Mouse (Mus musculus): ENCODE measurements around the gene Kat6b. TPM values are rescaled to one million over a fixed set of nuclear protein-coding genes. Genes with fewer than 3 reads are reported as not detected.
"Not testable (repeated sequence)": the region's sequence is repeated elsewhere in the genome, so short reads cannot be mapped to it uniquely, and the experiment has no call there.

Gene Kat6b
- polyA plus RNA-seq, 1 experiment: 124 TPM

DNA sequence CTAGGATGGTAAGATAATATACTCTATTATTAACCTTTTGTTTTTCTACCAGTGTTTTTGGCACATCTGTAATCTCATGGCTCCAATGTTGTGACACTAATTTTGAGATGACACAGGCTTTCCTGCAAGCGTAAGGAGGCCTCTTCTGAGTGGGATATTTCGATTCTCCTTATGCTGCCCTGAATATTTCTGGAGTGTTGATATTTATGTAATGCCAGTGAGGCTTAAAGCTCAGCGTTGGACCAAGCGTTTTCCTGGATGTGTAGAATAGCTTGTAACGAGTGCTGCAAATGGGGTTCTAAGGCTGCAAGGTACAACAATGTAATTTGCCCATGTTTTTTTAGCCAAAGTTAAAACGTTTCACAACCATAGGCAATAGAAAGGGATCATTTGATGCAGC is 30.2 kb downstream of the Kat6b start:
- H3K4me1 ChIP-seq (ENCODE audit: control insufficient read depth, insufficient read depth, low read length): peaks cover 4% of the 10 kb centered on the region
- no peak overlapping the region for H3K4me3 ChIP-seq (ENCODE audit: insufficient read depth, low read depth, low read length)
- no peak for TF ChIP-seq CTCF (IDR thresholded peaks at IDR 0.05; ENCODE audit: insufficient read depth, low read depth, low read length)
- TF ChIP-seq POLR2A (IDR thresholded peaks at IDR 0.05; ENCODE audit: insufficient read depth, low read depth, low read length): no peak
- no peak overlapping the region for H3K27ac ChIP-seq (ENCODE audit: insufficient read depth, low read depth, low read length)
- 19% methylated on average over 6 of the region's 6 CpGs for WGBS

- TF ChIP-seq POLR2A (IDR thresholded peaks at IDR 0.05; ENCODE audit: insufficient read depth, low read depth, low read length) (no peak), CTCF (IDR thresholded peaks at IDR 0.05; ENCODE audit: insufficient read depth, low read depth, low read length) (no peak)
- H3K4me1 ChIP-seq (ENCODE audit: control insufficient read depth, insufficient read depth, low read length): peaks cover 14% of the 10 kb centered on the region
- WGBS: 81% methylated on average over 5 of the region's 5 CpGs
- no peak overlapping the region for H3K27ac ChIP-seq (ENCODE audit: insufficient read depth, low read depth, low read length)
- H3K4me3 ChIP-seq (ENCODE audit: insufficient read depth, low read depth, low read length): no peak overlapping the region
Measured at GRCm38 (mm10) chr14:21515505-21515904, 34.3 kb downstream of the Kat6b start.

DNA sequence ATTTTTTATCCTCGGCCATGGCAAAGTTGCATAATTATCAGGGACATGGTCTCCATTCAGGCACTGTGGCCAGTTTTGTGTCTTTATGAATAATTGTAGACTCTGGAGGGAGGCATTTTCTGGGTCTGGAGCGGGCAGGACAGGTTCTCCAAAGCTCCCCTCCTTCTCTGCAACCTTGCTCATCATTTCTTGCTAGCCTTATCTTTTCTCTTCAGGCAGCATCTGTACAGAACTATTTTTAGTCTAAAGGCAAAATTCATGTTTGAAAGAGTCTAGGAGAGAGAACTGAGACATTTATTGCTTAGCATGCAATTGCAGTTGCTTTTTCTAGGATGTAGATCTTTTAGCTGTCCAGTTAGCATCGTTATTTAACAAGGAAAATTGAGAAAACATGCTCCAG is 38.1 kb downstream of the Kat6b start:
- Histone ChIP-seq H3K4me3 (ENCODE audit: insufficient read depth, low read depth, low read length) (no peak overlapping the region), H3K4me1 (ENCODE audit: control insufficient read depth, insufficient read depth, low read length) (peaks cover 25% of the 10 kb centered on the region), H3K27ac (ENCODE audit: insufficient read depth, low read depth, low read length) (no peak overlapping the region)
- 35% methylated on average over 3 of the region's 3 CpGs for WGBS
- no peak for TF ChIP-seq CTCF (IDR thresholded peaks at IDR 0.05; ENCODE audit: insufficient read depth, low read depth, low read length)
- TF ChIP-seq POLR2A (IDR thresholded peaks at IDR 0.05; ENCODE audit: insufficient read depth, low read depth, low read length): no peak

DNA sequence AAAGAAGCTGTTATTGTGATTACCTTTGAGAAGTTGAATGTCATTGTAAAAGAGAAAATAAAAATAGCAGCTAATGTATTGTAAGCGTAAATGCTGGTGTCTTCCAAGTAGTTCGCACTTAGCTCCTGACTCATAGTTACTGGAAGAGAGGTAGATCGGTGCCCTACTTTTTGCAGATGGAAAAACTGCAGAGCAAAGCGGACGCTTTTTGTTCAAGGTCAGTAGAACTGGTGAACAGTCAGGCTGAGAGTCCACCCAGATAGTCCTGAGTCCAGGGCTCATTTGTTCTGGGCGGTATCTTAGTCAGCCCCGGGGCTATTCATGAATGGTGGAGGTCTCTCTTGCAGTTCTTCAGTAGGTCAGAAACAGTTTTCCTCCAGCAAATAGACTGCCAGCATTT is 39.3 kb downstream of the Kat6b start:
- 34% methylated on average over 7 of the region's 7 CpGs for WGBS
- Histone ChIP-seq H3K27ac (ENCODE audit: insufficient read depth, low read depth, low read length) (no peak overlapping the region; the same call in none of the 2 replicates), H3K4me3 (ENCODE audit: insufficient read depth, low read depth, low read length) (no peak overlapping the region), H3K4me1 (ENCODE audit: control insufficient read depth, insufficient read depth, low read length) (peaks cover 24% of the 10 kb centered on the region)
- TF ChIP-seq POLR2A (IDR thresholded peaks at IDR 0.05; ENCODE audit: insufficient read depth, low read depth, low read length): no peak
- no peak for TF ChIP-seq CTCF (IDR thresholded peaks at IDR 0.05; ENCODE audit: insufficient read depth, low read depth, low read length)

DNA sequence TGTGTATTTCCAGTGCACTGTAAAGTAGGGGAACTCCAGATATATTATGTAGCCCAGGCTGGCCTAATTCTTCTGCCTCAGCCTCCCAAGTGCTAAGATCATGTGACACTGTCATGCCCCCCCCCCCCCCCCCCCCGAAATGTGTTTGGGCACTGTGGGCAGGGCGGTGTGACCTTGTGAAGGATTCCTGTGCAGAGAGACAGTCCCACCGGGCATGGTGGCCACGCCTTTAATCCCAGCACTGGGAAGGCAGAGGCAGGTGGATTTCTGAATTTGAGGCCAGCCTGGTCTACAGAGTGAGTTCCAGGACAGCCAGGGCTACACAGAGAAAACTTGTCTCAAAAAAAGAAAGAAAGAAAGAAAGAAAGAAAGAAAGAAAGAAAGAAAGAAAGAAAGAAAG is 40.3 kb downstream of the Kat6b start:
- H3K4me3 ChIP-seq (ENCODE audit: insufficient read depth, low read depth, low read length); H3K27ac ChIP-seq (ENCODE audit: insufficient read depth, low read depth, low read length): not testable (repeated sequence)
- peaks cover 24% of the 10 kb centered on the region for H3K4me1 ChIP-seq (ENCODE audit: control insufficient read depth, insufficient read depth, low read length)
- 78% methylated on average over 4 of the region's 4 CpGs for WGBS

DNA sequence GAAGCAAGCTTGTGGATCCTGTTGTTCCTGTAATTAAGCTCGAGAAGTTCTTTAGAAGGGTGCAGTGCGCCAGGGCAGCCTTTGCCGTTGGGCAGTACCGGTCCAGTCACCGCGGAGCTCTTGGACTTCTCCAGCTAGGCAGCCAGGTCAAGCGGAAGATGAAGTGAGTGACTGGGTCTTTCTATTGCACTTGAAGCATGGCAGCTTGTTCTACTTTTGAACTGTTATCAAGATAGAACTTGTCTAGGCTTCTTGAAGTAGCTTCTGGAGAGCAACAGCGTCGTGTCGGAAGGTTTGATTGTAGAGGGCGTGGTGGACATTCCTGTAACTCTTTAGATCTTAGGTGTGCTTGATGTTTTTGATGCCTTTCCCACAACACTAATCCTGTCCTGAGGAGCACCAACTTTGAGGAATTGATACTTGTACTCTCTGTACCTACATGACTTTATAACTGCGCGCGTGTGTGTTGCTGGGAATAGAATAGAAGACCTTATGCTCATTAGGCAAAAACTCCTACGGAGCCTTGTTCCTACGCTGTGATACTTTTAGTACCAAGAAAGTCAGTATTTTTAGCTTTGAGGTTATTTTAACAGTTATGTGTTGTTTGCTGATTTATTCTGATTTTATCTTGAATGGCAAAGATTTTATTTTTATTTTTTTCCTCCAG is 41.2 kb downstream of the Kat6b start:
- peaks cover 20% of the 10 kb centered on the region for H3K4me1 ChIP-seq (ENCODE audit: control insufficient read depth, insufficient read depth, low read length)
- TF ChIP-seq POLR2A (IDR thresholded peaks at IDR 0.05; ENCODE audit: insufficient read depth, low read depth, low read length): no peak
- no peak for TF ChIP-seq CTCF (IDR thresholded peaks at IDR 0.05; ENCODE audit: insufficient read depth, low read depth, low read length)
- H3K27ac ChIP-seq (ENCODE audit: insufficient read depth, low read depth, low read length): peak overlapping the region; percentile 39
- 42% methylated on average over 16 of the region's 16 CpGs for WGBS
- H3K4me3 ChIP-seq (ENCODE audit: insufficient read depth, low read depth, low read length): no peak overlapping the region

GRCm38 (mm10) chr14:21523234-21523633 is 42.0 kb downstream of the Kat6b start:
- WGBS: 10% methylated on average over 9 of the region's 9 CpGs
- TF ChIP-seq CTCF (IDR thresholded peaks at IDR 0.05; ENCODE audit: insufficient read depth, low read depth, low read length) (no peak), POLR2A (IDR thresholded peaks at IDR 0.05; ENCODE audit: insufficient read depth, low read depth, low read length) (no peak)
- peaks cover 23% of the 10 kb centered on the region for H3K4me1 ChIP-seq (ENCODE audit: control insufficient read depth, insufficient read depth, low read length)
- H3K4me3 ChIP-seq (ENCODE audit: insufficient read depth, low read depth, low read length): no peak overlapping the region
- peak overlapping the region; percentile 86; the same call in 1 of the 2 replicates for H3K27ac ChIP-seq (ENCODE audit: insufficient read depth, low read depth, low read length)

DNA sequence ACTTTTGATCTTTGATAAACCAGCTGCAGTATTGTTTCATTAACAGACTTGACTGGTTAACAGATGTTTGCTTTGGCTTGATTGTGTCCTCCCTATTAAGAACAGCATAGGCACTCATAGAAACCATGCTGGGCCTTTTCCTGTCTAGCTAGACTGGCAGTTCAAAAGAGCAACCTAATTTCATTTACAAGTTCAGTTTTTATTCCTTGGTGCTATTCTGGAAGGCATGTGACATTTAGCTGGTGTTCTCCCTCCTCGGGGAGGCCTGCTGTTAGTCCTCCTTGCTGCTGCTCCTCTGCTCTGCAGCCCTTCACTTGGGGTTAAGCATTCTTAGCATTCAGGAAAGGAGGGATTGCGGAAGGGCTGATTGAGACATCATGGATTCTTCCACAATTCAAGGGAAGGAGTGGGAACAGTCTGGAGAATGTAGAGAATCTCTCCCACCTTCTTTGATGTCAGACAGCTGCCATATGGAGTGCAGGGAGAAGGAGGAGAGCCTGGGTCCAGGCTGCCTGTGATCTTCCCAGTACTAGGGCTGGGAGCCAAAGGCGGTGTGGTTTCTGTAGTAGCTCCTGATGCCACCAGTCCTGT is 42.7 kb downstream of the Kat6b start:
- WGBS: 11% methylated on average over 3 of the region's 3 CpGs
- Histone ChIP-seq H3K4me1 (ENCODE audit: control insufficient read depth, insufficient read depth, low read length) (peaks cover 26% of the 10 kb centered on the region), H3K4me3 (ENCODE audit: insufficient read depth, low read depth, low read length) (no peak overlapping the region), H3K27ac (ENCODE audit: insufficient read depth, low read depth, low read length) (peak overlapping the region; percentile 86)
- TF ChIP-seq POLR2A (IDR thresholded peaks at IDR 0.05; ENCODE audit: insufficient read depth, low read depth, low read length) (no peak), CTCF (IDR thresholded peaks at IDR 0.05; ENCODE audit: insufficient read depth, low read depth, low read length) (no peak)

DNA sequence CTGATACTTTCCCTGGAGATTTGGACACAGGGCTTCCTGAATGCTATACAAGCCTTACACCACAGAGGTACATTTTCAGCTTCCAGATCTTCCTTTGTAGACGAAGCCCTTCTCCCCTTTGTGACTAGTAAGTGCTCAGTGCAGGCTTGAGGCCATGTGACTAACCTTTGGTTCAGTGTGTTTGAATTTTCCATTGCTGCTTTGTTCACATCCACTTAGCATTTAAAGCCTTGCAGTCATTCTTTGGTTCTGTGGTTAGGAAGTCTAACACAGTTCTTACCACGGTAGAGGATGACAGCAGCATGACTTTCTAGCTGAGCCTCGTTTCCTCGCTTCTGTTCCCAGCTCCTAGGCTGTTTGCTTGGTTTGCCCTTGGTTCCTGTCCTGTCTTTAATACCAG is 44.4 kb downstream of the Kat6b start:
- TF ChIP-seq POLR2A (IDR thresholded peaks at IDR 0.05; ENCODE audit: insufficient read depth, low read depth, low read length) (no peak), CTCF (IDR thresholded peaks at IDR 0.05; ENCODE audit: insufficient read depth, low read depth, low read length) (no peak)
- WGBS: 31% methylated on average over 4 of the region's 4 CpGs
- peaks cover 24% of the 10 kb centered on the region for H3K4me1 ChIP-seq (ENCODE audit: control insufficient read depth, insufficient read depth, low read length)

More for the DNA sequence above, 44.4 kb downstream of the Kat6b start:
- no peak overlapping the region for H3K27ac ChIP-seq (ENCODE audit: insufficient read depth, low read depth, low read length)
- H3K4me3 ChIP-seq (ENCODE audit: insufficient read depth, low read depth, low read length): no peak overlapping the region
